Mouse (Mus musculus) monocyte, adult 2 months (primary cell): ENCODE measurements around the gene Taok3.

Source experiments
- DNase-seq, 2 experiments: peaks; one replicate each; pipeline ENCODE4 v3.0.0; 2022; ENCODE audit warnings: low spot score in 2 of 2, low read depth in 1 of 2

The Taok3 gene

GRCm38 (mm10) chr5:117178079-117178478 lies 58.1 kb downstream of the Taok3 start:
- DNase-seq, result no peak

DNA sequence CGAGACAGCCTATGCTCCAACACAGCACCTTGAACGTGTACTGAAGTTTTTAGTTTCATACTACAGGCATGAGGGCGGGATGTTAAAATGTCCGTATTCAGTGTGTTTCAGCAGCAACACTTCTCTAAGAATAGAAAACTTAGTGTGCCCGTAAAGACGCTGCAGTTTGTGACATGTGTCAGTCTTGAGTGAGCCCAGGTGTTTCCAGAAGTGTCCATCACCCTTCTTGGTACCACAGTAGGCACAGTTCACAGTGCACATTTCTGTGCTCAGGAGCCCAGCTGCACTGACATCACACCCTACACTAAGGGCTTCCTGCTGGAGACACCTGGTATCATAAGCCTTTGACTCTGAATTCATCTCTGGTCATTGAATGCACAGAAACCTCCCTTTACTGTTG lies 58.6 kb downstream of the Taok3 start:
- no peak for DNase-seq

DNA sequence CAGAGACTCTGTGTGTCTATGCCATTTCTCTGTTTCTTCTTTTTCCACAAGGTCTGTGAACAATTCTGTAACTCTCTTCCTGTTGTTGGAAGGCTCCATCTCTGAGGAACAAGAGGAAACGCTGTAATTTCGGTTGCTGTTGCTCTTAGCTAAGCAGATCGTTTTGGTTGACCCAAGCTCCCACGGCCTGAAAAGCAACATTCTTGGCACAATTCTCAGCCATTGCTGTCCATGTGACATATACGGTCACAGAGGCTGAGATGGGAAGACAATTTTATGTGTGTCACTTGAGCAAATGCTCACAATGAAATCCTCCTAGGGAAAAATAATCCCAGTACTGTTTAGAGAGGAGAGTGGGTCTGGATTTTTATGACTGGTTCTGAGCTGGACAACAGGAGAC lies 62.0 kb downstream of the Taok3 start:
- no peak for DNase-seq

DNA sequence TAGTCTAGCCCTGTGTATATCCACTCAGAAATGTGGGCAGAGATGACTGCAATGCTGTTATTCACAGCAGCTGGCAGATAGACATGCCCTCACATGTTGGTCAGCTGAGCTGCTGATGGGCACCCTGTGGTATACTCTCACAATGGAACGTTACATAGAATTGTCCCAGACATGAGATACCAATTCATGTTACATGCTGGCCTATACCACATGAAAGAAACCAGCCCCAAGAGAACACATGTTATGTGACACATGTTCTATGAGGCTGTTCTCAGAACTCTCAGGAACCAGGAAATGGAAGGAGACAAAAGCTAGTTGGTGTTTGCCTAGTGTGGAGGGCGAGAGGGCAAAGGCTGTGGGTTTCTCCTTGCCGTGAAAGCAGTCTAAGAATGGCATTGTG lies 62.5 kb downstream of the Taok3 start:
- no peak for DNase-seq

DNA sequence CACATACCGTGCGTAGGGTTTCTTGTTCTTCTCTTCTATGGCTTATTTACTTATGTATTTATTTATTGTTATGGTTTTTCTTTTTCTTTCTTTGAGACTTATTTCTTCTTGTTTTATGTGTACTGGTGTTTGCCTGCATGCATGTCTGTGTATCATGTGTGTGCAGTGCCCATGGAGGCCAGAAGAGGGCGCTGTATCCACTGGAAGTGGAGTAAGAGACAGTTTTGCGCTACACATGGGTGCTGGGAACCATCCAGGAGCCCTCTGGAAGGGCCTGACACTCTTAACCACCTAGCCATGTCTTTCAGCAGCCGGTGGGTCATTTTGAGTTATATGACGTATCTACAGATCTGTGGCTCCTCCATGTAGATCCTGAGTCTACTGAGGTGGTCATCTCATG lies 64.9 kb downstream of the Taok3 start:
- no peak for DNase-seq

- DNase-seq, result no peak
Observed at GRCm38 (mm10) chr5:117185673-117186072, 65.7 kb downstream of the Taok3 start.

- DNase-seq, result no peak
Observed at GRCm38 (mm10) chr5:117192061-117192460, 72.1 kb downstream of the Taok3 start.

- no peak for DNase-seq
Observed at GRCm38 (mm10) chr5:117193748-117194147, 73.8 kb downstream of the Taok3 start.

DNA sequence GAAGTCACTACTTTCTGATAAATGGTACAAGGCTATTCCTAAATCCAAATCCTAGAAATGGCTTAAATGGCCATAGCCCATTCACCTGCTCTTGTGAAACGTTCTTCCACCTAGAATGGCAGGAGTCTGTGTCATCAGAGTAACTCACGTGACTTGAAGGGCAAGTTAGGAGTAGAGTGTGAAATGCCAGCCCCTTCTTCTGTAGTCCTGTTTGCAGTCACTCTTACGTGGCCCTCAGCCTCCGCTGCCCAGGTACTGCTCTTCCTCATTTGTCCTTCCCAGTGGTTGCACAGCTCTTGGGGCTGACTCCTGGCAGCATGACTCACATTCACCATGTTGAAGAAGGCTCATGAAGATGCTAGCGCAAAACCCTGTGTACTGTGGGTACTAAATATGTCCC lies 74.7 kb downstream of the Taok3 start:
- no peak for DNase-seq

DNA sequence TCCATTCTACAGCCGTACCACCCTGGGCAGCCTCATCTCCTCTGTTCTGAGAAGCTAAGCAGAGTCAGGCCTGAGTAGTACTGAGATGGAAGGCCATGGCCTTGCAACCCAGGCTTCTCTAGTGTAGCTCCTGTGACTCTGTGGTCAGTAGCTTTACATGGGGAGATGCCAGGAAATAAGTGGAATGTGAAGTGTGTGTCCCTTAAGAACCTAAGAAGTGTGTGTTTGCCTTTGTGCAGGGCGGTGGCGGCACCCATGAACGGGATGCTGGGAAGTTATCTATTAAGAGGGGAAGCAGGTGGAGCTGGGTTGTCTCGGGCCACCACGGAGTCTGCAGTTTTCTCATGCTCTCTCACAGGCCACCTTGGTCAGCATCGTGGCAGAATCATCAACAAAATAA lies 76.6 kb downstream of the Taok3 start:
- DNase-seq, result no peak

GRCm38 (mm10) chr5:117198390-117198789 lies 78.5 kb downstream of the Taok3 start:
- no peak for DNase-seq

DNA sequence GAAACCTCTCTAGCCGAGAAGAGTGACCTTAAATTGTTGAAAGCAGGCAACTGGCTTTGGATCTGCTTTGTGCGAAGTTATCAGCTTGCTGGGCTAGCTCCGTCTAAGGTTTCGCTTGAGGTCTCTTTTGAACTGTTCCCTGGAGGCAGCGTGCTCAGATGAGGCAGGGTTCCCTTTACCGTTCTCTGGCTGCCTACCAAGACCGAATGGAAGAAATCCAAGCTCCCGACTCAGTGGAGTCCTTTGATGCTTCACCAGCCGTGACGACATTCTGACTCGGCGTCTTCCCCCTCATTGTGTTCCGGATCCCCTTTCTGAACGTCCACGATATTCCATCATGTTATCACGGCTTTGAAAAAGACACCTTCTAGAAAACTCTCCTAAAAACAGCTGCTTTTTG lies 87.4 kb downstream of the Taok3 start:
- no peak for DNase-seq

DNA sequence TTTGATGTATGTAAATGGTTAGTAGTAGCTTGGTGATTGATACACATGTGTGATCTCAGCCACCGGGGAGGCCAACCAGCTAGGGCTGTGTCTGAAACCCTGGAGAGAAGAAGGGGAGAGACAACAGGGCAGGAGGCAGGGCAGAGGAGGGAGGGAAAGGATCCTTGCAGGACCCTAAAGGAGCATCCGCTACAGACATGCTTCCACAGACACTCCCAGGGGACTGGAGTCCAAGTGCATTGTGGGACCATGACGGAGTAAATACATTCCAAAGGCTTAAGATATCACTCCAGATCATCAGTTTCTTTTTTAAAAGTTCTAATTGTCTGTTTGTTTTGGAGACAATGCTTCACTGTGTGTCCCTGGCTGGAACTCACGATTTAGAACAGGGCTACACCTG lies 94.1 kb downstream of the Taok3 start:
- no peak for DNase-seq

DNA sequence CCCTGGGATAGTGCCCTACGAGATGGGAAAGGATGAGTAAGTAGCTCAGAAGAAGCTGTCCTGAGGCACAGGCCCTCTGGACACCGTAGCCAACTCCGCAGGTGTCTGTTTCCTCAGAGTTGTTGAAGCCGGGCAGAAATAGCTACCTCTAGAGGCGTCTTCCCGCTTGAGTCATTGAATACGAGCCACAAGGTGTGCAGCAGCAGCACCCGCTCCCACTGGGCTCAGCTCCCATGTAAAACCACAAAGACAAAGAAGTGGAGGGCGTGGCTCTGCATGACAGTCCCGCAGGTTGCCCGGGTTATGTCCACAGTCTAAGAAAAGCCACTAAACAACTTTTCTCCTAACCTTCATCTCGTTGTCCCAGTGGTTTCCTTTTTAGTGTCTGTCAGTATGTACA lies 111.1 kb downstream of the Taok3 start:
- DNase-seq, result no peak

- DNase-seq, result no peak
Observed at GRCm38 (mm10) chr5:117236540-117236939, 116.6 kb downstream of the Taok3 start.

DNA sequence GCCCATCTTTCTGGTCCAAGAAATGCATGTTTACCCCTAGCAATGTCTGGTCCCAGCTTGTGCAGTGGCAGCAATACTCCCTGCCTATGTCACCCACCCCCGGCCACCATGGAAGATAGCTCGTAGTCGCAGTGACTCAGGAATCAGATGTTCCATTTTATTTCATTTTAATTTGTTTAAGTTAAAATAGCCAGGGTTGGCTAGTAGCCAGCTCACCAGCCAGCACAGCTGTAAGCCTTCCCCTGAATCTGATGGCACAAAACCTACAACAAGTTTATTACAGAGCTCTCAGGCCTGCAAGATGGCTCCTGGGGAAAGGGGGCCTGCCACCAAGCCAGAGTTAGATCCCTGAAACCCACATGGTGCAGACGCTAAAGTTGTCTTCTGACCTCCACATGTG lies 119.2 kb downstream of the Taok3 start:
- DNase-seq, result no peak

DNA sequence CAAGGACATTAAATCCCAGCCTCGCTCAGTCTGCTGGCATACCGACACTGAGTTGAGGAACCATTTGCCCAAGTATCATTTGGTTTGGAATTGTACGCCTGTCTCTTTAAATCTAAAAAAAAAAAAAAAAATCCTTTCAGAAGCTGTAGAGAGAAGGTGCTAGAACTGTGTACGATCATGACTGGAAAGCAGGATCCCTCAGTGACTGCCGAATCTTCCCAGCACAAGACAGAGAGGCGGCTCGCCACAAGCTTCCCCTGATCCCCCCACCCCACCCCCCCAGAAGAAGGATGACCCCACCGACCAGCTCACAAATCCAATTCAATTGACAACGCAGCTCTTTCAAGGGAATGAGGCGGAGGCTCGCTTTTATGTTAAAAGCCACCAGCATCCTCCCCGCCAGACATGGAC lies 120.4 kb downstream of the Taok3 start:
- DNase-seq, result no peak

GRCm38 (mm10) chr5:117240761-117241322 lies 120.9 kb downstream of the Taok3 start:
- no peak for DNase-seq

- DNase-seq, result no peak
Observed at GRCm38 (mm10) chr5:117241935-117242531, 122.1 kb downstream of the Taok3 start.

GRCm38 (mm10) chr5:117242671-117243478 lies 122.9 kb downstream of the Taok3 start:
- DNase-seq, result no peak

GRCm38 (mm10) chr5:117245170-117245569 lies 125.2 kb downstream of the Taok3 start:
- no peak for DNase-seq

- DNase-seq, result no peak
Observed at GRCm38 (mm10) chr5:117248351-117248750, 128.4 kb downstream of the Taok3 start.

- DNase-seq, result no peak
Observed at GRCm38 (mm10) chr5:117250796-117251195, 130.9 kb downstream of the Taok3 start.
